Mouse (Mus musculus): ENCODE measurements around the gene Ceacam9. TPM values are rescaled to one million over a fixed set of nuclear protein-coding genes. Genes with fewer than 3 reads are reported as not detected.
A peak's percentile ranks its signal among the peaks of the same experiment; 100 is the strongest.

Ceacam9 gene
- total RNA-seq, 1 experiment from 2014 or later = not detected

GRCm38 (mm10) chr7:16737606-16738072, 15.9 kb downstream of the Ceacam9 start:
- ATAC-seq (ENCODE audit: extremely low read depth, insufficient number of reproducible peaks, low FRiP score, poor library complexity, severe bottlenecking) = no peak

- ATAC-seq (ENCODE audit: extremely low read depth, insufficient number of reproducible peaks, low FRiP score, poor library complexity, severe bottlenecking) = peak; percentile 97
Observed at GRCm38 (mm10) chr7:16738073-16738696, 16.5 kb downstream of the Ceacam9 start, which contains the start of gene Ap2s1. Ap2s1 (plus strand) TSS chr7:16738410.

GRCm38 (mm10) chr7:16739056-16739604, 17.4 kb downstream of the Ceacam9 start:
- ATAC-seq (ENCODE audit: extremely low read depth, insufficient number of reproducible peaks, low FRiP score, poor library complexity, severe bottlenecking) = no peak

- ATAC-seq (ENCODE audit: extremely low read depth, insufficient number of reproducible peaks, low FRiP score, poor library complexity, severe bottlenecking) = no peak
Observed at GRCm38 (mm10) chr7:16745373-16745772, 23.6 kb downstream of the Ceacam9 start.

GRCm38 (mm10) chr7:16746093-16746492, 24.4 kb downstream of the Ceacam9 start:
- ATAC-seq (ENCODE audit: extremely low read depth, insufficient number of reproducible peaks, low FRiP score, poor library complexity, severe bottlenecking) = peak; percentile 50; the same call in 1 of the 2 replicates

- ATAC-seq (ENCODE audit: extremely low read depth, insufficient number of reproducible peaks, low FRiP score, poor library complexity, severe bottlenecking) = no peak
Observed at GRCm38 (mm10) chr7:16747656-16748055, 25.9 kb downstream of the Ceacam9 start.

GRCm38 (mm10) chr7:16752016-16752415, 30.3 kb downstream of the Ceacam9 start:
- ATAC-seq (ENCODE audit: extremely low read depth, insufficient number of reproducible peaks, low FRiP score, poor library complexity, severe bottlenecking) = no peak

- ATAC-seq (ENCODE audit: extremely low read depth, insufficient number of reproducible peaks, low FRiP score, poor library complexity, severe bottlenecking) = no peak
Observed at GRCm38 (mm10) chr7:16755362-16756017, 33.8 kb downstream of the Ceacam9 start.

- no peak for ATAC-seq (ENCODE audit: extremely low read depth, insufficient number of reproducible peaks, low FRiP score, poor library complexity, severe bottlenecking)
Observed at GRCm38 (mm10) chr7:16758872-16759574, 37.3 kb downstream of the Ceacam9 start.

GRCm38 (mm10) chr7:16760292-16760691, 38.6 kb downstream of the Ceacam9 start:
- peak; percentile 44; the same call in 1 of the 2 replicates for ATAC-seq (ENCODE audit: extremely low read depth, insufficient number of reproducible peaks, low FRiP score, poor library complexity, severe bottlenecking)

GRCm38 (mm10) chr7:16761005-16761481, 39.3 kb downstream of the Ceacam9 start:
- ATAC-seq (ENCODE audit: extremely low read depth, insufficient number of reproducible peaks, low FRiP score, poor library complexity, severe bottlenecking) = no peak

GRCm38 (mm10) chr7:16761630-16762029, 39.9 kb downstream of the Ceacam9 start:
- ATAC-seq (ENCODE audit: extremely low read depth, insufficient number of reproducible peaks, low FRiP score, poor library complexity, severe bottlenecking) = no peak

- ATAC-seq (ENCODE audit: extremely low read depth, insufficient number of reproducible peaks, low FRiP score, poor library complexity, severe bottlenecking) = no peak
Observed at GRCm38 (mm10) chr7:16763463-16764218, 41.9 kb downstream of the Ceacam9 start.

- no peak for ATAC-seq (ENCODE audit: extremely low read depth, insufficient number of reproducible peaks, low FRiP score, poor library complexity, severe bottlenecking)
Observed at GRCm38 (mm10) chr7:16766443-16766842, 44.7 kb downstream of the Ceacam9 start.

Other genes starting within 250 kb of the Ceacam9 start
- gene Npas1, start 244.2 kb upstream of the Ceacam9 start, total RNA-seq (2017) = not detected in 2 replicates
- gene Arhgap35, start 106.9 kb upstream of the Ceacam9 start, total RNA-seq (2017) = 9.0 and 10.9 TPM in 2 replicates
- not detected in 2 replicates for gene Ceacam15, start 46.2 kb upstream of the Ceacam9 start, total RNA-seq (2017)
- 40.2 and 47.9 TPM in 2 replicates for gene Ap2s1, start 16.5 kb downstream of the Ceacam9 start, total RNA-seq (2017)
- gene Slc1a5, start 59.4 kb downstream of the Ceacam9 start, total RNA-seq (2017) = 119 and 128 TPM in 2 replicates
- 105 and 107 TPM in 2 replicates for gene Strn4, start 94.0 kb downstream of the Ceacam9 start, total RNA-seq (2017)
- 14.2 and 14.3 TPM in 2 replicates for gene Fkrp, start 94.8 kb downstream of the Ceacam9 start, total RNA-seq (2017)
- 108 and 122 TPM in 2 replicates for gene Prkd2, start 121.0 kb downstream of the Ceacam9 start, total RNA-seq (2017)
- gene Dact3, start 153.4 kb downstream of the Ceacam9 start, total RNA-seq (2017) = 0.12 TPM in 1 of 2 replicates, not detected in the other
- not detected in 2 replicates for gene Gng8, start 169.9 kb downstream of the Ceacam9 start, total RNA-seq (2017)
- 1.7 and 2.8 TPM in 2 replicates for gene Ptgir, start 184.6 kb downstream of the Ceacam9 start, total RNA-seq (2017)
- gene Calm3, start 202.2 kb downstream of the Ceacam9 start, total RNA-seq (2017) = 230 and 273 TPM in 2 replicates
- not detected in 2 replicates for gene Pnmal2, start 222.8 kb downstream of the Ceacam9 start, total RNA-seq (2017)
- 0.12 TPM in 1 of 2 replicates, not detected in the other for gene Pnmal1, start 237.8 kb downstream of the Ceacam9 start, total RNA-seq (2017)